Mouse (Mus musculus): ENCODE data around the gene Gm20479.

- TF ChIP-seq CTCF (IDR thresholded peaks at IDR 0.05; ENCODE audit: control insufficient read depth, insufficient read depth, insufficient read length) (no peak), MAX (IDR thresholded peaks at IDR 0.05) (no peak), USF1 (IDR thresholded peaks at IDR 0.05; ENCODE audit: low read depth) (no peak), MYOD1 (IDR thresholded peaks at IDR 0.05; ENCODE audit: control insufficient read depth, insufficient read length, low read depth) (no peak)
These were observed 49.3 kb upstream of the Gm20479 start for GRCm38 (mm10) chr7:27406481-27406880.

All from C2C12 (cell line).